Mouse (Mus musculus) liver, embryonic 14.5 days (tissue): ENCODE measurements around the gene Klc2.

ENCODE experiments used
- CTCF ChIP-seq: IDR thresholded peaks from 2 replicates; pipeline ENCODE4 v1.5.1; 2016; ENCODE audit warnings: antibody characterized with exemption, low read depth, control low read depth
- EP300 ChIP-seq: IDR thresholded peaks from 2 replicates; pipeline ENCODE4 v1.6.1; 2016; ENCODE audit warnings: antibody characterized with exemption, low read depth

DNA sequence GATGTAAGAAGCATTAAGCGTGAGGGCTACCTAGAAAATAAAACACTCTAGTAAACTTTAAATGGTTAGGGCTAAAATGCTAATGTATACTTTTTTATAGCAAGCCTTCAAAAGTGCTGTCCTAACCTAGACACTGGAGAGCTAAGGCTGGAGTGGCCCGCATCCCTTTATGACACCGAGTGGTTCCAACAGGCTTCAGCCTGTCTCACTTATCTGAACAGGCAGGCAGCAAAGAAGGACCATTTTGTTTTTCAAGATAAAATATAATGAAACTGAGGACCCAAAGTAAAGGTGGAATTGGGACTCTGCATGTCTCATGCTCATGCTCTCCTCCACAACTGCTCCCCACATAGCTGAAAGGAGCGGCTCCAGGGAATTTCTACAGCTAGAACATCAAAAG, 49.1 kb upstream of the Klc2 start:
- no peak for TF ChIP-seq CTCF
- TF ChIP-seq EP300 = peak; percentile 83
